Mouse (Mus musculus) activated CD4-positive, CD25-positive, alpha-beta regulatory T cell, adult 4 months (primary cell): ENCODE data around the gene Pramel1. TPM values are rescaled to one million over a fixed set of nuclear protein-coding genes. Genes with fewer than 3 reads are reported as not detected.

Experiments
- polyA plus RNA-seq, 2 experiments: library from polyadenylated mRNA; unstranded; fragments of 100-300 nt; shearing (Covaris generic); gene quantifications; one replicate each; pipeline ENCODE4 v1.2.1; 2017

The Pramel1 gene
- polyA plus RNA-seq, 2 experiments from 2014 or later, result not detected

Other genes with a start within 250 kb of the Pramel1 start
- gene Prdm2, start 181.4 kb upstream of the Pramel1 start, polyA plus RNA-seq, result 10 to 100 TPM; 27.6 to 31.4 TPM
- gene Pdpn, start 94.9 kb upstream of the Pramel1 start, polyA plus RNA-seq, result under 1 TPM in 1 of 2 experiments, not detected in 1; 0.45 TPM
- gene Lrrc38, start 44.7 kb upstream of the Pramel1 start, polyA plus RNA-seq, result not detected
- 10 to 100 TPM; 35.9 to 37.4 TPM for gene Pramef8, start 18.0 kb downstream of the Pramel1 start, polyA plus RNA-seq
- under 1 TPM in 1 of 2 experiments, not detected in 1; 0.19 TPM for gene Oog4, start 55.9 kb downstream of the Pramel1 start, polyA plus RNA-seq
- gene Gm13043, start 116.9 kb downstream of the Pramel1 start, polyA plus RNA-seq, result not detected
- gene Gm13040, start 141.5 kb downstream of the Pramel1 start, polyA plus RNA-seq, result not detected
- not detected for gene BC080695, start 157.3 kb downstream of the Pramel1 start, polyA plus RNA-seq
- gene Gm13057, start 157.3 kb downstream of the Pramel1 start, polyA plus RNA-seq, result not detected
- gene Gm13083, start 220.6 kb downstream of the Pramel1 start, polyA plus RNA-seq, result not detected